Mouse (Mus musculus) cerebellum, adult 8-10 months (tissue): ENCODE measurements around the gene Nek7.

Source experiments
- DNase-seq: peaks from one replicate; pipeline ENCODE4 v3.0.0; 2022

Gene Nek7

DNA sequence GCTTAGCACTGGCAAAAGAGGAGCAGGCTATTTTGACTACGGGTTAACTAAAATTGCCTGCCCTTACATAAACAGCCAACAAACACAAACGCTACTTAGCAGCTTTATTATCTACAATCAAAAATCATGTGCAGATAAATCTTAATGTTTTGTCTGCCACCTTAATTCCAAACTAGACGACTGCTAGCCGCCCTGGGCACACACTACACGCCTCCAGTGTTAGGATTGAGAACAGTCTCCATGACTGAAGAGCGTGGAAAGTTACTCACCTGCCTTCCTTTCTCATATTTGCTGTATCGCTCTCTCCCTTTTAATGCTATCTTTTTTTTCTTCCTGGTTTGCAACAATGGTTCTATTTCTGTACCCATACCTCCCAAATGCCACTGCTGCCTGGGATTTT, 12.1 kb downstream of the Nek7 start:
- DNase-seq = no peak

- DNase-seq = no peak
These were observed 13.2 kb downstream of the Nek7 start for GRCm38 (mm10) chr1:138606771-138607170.

GRCm38 (mm10) chr1:138604736-138605135, 15.2 kb downstream of the Nek7 start:
- no peak for DNase-seq

DNA sequence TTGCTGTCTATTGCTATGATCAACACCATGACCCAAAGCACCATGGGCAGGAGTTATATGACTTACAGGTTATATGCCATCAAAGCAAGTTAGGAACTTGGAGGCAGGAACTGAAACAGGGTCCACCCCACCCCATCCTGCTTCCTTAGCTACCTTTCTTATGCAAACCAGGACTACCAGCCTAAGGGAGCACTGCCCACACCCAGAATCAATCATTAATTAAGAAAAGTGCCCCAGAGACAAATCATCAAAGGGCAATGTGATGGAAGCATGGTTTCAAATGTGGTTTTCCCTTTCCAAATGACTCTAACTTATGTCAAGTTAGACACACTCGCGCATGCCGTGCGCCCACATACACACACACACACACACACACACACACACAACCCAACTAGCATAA, 16.0 kb downstream of the Nek7 start:
- DNase-seq = no peak

GRCm38 (mm10) chr1:138598087-138598486, 21.9 kb downstream of the Nek7 start:
- no peak for DNase-seq

- DNase-seq = no peak
These were observed 23.7 kb downstream of the Nek7 start for GRCm38 (mm10) chr1:138596127-138596706.

DNA sequence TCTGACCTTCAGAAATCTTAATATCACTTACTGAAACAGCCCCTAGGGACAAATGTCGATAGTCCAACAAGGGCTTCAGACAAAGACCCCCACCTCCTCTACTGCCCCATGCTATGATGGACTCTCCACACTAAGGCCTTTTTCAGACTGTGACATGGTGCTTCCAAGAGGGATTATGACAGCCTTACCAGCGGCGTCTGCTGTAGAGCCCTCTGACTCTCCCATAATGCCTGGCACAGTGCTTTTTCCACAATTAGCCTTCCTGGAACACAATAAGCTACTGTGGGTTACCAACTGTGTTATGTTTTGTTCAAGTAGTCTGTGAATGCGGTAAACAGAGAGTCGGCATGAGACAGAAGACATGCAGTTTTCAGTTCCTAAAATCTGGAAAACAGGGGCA, 25.0 kb downstream of the Nek7 start:
- no peak for DNase-seq

DNA sequence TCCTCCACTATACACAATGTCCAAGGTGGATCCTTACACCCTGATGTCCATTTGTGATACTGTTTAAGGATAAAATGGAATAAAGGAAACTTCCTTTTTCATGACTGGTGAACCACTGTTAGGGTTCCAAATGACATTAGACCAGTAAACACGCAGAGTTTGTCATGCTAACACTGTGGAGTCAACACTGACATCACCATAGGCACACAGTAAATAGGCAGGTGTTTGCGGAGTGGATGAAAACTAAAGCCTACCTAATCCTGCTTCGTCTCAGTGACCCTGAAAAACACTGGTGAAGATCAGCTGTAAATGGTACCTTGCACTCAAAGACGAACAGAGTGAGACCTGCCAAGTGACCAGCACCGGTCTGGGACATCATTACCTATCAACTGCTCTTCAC, 26.0 kb downstream of the Nek7 start:
- DNase-seq = no peak

GRCm38 (mm10) chr1:138592466-138592865, 27.5 kb downstream of the Nek7 start:
- no peak for DNase-seq

DNA sequence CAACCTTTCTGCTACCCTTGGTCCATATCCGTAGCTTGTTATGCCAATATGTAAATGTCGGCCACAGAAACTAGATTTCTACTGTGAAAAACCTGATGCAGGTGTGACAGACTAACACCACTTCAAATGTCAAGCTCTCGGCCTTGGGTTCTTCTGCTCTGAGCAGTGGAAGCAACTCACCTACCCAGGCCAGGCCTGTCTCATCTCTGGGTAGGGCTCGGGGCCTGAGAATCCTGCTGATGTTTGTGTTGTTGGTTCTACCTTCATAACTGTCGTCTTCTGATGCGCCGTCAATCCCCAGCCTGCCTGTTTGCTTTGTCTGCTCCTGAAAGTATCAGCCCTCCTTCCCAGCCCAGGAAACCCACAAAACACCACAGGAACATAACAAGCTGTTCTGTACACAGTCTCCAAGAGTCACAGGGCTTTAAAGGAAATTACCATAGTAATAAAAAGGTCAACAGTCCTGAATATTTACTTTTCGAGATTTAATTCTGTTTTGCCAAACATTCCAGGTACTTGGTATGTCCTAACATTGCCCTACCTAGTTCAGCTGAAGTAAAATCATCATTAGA, 29.4 kb downstream of the Nek7 start:
- DNase-seq = no peak

- no peak for DNase-seq
These were observed 30.8 kb downstream of the Nek7 start for GRCm38 (mm10) chr1:138589126-138589525.

GRCm38 (mm10) chr1:138587812-138588211, 32.1 kb downstream of the Nek7 start:
- DNase-seq = no peak

- DNase-seq = no peak
These were observed 33.0 kb downstream of the Nek7 start for GRCm38 (mm10) chr1:138586891-138587290.

GRCm38 (mm10) chr1:138584423-138585013, 35.4 kb downstream of the Nek7 start:
- no peak for DNase-seq

DNA sequence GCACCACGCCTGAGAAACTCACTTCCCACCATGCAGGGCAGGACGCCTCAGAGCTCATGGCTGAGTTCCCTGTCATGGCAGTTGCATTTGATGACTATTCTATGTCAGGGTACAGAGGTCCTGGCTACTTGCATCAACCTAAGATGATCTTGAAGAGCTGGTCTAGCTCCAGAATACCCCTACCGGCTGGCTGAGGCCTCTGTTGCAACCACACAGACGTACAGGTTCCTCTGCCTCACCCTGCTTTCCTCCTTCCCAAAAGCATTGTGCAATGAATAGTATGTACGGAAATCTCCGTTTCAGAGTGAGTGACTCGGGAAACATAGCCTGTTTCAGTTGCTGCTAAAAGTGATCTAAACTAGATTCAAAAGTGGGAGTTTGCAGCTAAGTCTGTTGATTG, 37.7 kb downstream of the Nek7 start:
- no peak for DNase-seq

GRCm38 (mm10) chr1:138579822-138580492, 40.0 kb downstream of the Nek7 start:
- DNase-seq = no peak

- no peak for DNase-seq
These were observed 40.7 kb downstream of the Nek7 start for GRCm38 (mm10) chr1:138579207-138579606.

GRCm38 (mm10) chr1:138576803-138577202, 43.1 kb downstream of the Nek7 start:
- no peak for DNase-seq

GRCm38 (mm10) chr1:138576066-138576697, 43.8 kb downstream of the Nek7 start:
- no peak for DNase-seq

- DNase-seq = no peak
These were observed 44.3 kb downstream of the Nek7 start for GRCm38 (mm10) chr1:138575629-138576028.

DNA sequence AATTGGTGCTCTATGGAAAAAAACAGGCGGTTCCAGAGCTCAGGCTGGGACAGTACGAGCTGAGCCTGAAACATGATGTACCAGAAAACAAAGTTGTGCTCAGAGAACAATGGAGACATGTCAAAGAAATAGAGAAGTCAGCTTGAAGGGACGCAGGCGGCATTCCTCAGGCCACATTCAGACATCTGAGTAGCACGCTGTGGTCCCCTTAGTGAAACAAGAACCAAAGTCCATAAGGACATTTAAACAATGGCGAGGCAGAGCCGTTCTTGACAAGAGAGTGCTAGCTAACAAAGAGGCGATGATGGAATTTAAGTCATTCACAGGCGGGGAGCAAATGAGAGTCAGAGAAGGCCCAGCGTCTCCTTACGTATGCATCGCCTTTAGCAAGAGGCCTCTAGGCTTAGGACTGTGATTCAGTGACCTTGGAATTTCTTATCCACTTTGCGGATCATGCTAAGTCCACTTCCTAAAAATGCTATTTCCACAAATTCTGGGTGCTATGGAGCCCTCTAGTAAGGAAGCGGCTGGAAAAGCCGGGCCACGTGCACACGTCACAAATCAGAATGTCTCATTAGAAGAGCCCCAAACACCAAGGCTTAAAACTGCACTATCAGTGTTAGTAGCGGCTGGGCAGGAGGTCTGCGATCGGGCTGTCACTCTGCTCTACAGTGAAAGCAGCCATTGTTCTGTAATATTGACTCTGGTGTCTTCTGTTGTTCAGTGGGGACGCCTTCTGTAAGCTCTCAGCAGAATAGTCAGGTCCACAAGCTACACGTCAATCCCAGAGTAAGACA, 48.2 kb downstream of the Nek7 start:
- no peak for DNase-seq

- DNase-seq = no peak
These were observed 48.9 kb downstream of the Nek7 start for GRCm38 (mm10) chr1:138571038-138571441.
